Mouse (Mus musculus) kidney, adult 18-20 months (tissue): ENCODE measurements around the gene Slc35a2.
"Not testable (repeated sequence)": the region's sequence is repeated elsewhere in the genome, so short reads cannot be mapped to it uniquely, and the experiment has no call there.

Experiments
- DNase-seq: peaks from one replicate; pipeline ENCODE4 v3.0.0; 2021

Gene Slc35a2

DNA sequence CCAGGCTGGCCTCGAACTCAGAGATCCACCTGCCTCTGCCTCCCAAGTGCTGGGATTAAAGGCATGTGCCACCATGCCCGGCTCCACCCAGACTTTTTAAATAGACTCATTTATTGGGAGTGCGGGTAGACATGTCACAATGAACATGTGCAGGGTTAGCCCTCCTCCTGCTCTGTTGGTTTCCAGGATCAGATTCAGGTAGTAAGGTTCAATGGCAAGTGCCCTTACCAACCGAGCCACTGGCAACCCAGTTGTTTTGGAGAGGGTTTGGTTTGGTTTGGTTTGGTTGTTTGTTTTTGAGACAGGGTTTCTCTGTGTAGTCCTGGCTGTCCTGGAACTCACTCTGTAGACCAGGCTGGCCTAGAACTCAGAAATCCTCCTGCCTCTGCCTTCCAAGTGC lies 25.4 kb downstream of the Slc35a2 start, which contains the start of gene Gm10490:
TSS of gene Gm10490 (plus strand) at position 301 of the 400 bp plus-strand sequence.
- not testable (repeated sequence) for DNase-seq

DNA sequence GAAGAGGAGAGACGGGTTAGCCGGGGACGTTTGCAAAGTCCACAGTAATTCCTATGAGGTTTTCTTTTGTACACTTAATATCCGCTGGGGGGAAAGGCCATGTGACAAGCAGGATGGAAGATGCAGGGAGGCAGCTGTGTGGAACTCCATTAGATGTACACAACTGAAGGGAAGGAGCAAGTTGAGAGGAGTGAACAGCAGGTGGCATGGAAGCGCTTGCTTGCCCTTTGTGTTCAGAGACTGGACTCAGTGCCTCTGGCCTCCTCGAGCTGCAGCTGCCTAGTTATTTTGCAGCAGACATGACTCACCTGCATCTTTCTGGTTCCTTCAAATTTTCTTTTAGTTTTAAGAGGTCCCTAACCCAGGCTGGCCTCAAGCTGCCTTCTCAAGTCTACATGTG lies 26.6 kb downstream of the Slc35a2 start:
- DNase-seq, result peak; percentile 6

DNA sequence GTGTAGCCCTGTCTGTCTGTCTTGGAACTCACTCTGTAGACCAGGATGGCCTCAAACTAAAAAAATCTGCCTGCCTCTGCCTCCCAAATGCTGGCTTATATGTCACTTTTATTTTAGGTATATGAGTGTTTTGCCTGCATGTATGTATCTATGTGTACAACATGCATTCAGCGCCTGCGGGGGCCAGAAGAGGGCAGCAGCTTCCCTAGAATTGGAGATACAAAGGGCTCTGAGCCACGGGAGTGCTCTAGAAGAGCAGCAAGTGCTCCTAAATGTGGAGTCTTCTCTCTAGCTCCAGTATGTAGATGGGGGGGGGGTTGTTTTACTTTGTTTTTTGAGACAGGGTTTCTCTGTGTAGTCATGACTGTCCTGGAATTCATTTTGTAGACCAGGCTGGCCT lies 31.8 kb downstream of the Slc35a2 start:
- DNase-seq, result peak; percentile 57

- DNase-seq, result not testable (repeated sequence)
These were observed 34.1 kb downstream of the Slc35a2 start for GRCm38 (mm10) chrX:7917960-7918359.

DNA sequence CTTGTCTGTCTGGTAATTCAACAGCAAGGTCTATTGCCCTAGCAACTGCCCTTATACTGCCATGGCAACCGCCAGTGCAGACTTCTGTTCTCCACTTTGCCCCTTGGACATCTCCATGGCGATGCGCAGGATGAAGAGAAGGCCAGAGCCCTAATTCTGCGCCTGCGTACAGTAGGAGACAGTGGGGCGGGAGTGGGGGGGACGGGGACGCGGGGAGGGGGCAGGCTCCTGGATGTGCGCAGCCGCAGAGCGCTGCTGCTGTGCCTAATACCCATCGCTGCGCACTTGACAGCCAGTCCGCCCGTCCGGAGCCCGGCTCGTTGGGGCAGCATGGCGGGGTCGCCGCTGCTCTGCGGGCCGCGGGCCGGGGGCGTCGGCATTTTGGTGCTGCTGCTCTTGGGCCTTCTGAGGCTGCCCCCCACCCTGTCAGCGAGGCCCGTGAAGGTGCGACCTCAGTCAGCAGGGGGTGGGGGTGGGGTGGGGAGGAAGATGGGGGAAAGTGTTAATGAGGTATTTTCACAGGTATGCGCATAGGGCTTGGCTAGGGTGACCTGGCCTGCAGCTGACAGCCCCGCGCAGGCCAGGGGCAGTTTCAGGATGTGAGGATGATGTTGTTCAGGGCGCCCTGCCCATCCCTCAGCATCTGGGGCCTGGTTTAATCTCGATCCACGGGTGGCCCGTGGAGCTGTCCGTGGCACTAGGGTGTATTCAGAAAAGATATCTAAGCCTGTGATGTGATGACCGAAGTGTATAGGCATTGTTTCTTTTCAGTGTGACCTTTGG lies 36.0 kb downstream of the Slc35a2 start, which contains the start of gene Pcsk1n:
TSS of gene Pcsk1n (plus strand) at position 222 of the 783 bp plus-strand sequence.
- no peak for DNase-seq

- no peak for DNase-seq
These were observed 38.2 kb downstream of the Slc35a2 start for GRCm38 (mm10) chrX:7922032-7922431.

DNA sequence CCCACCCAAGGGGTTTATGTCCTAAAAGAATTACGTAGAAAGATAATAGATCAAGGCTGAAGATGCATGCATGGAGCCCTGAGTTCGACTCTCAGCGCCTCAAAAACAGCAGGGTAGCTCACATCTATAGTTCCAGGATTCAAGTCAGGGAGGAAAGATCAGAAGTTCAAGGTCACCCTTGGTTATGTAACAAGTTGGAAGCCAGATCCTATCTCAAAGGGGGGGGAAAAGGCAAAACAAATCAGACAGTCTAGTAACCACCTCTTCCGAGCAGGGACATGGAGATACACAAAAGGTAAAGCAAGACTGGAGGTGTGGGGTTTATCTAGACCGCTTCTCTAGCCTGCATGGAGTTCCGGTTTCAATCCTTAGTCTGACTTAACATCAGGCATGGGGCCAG lies 42.4 kb downstream of the Slc35a2 start:
- no peak for DNase-seq

DNA sequence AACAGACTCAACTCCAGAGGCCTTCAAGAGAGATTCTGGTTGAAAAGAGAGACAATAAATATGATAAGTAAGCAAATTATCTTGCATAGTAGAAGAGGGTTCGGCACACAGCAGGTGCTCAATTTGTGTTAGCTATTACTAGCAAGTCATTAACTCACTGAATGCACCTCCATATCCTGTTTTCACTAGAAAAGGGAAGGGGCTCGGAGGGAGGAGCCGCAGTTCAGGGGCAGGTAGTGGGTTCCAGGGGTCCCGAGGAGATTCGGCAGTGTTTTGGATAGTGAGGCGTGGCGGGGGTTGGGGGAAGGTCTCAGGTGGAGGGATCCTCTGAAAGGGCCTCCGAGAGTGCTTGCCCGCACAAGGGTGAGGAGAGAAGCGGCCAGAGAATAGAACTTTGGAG lies 43.3 kb downstream of the Slc35a2 start:
- no peak for DNase-seq

DNA sequence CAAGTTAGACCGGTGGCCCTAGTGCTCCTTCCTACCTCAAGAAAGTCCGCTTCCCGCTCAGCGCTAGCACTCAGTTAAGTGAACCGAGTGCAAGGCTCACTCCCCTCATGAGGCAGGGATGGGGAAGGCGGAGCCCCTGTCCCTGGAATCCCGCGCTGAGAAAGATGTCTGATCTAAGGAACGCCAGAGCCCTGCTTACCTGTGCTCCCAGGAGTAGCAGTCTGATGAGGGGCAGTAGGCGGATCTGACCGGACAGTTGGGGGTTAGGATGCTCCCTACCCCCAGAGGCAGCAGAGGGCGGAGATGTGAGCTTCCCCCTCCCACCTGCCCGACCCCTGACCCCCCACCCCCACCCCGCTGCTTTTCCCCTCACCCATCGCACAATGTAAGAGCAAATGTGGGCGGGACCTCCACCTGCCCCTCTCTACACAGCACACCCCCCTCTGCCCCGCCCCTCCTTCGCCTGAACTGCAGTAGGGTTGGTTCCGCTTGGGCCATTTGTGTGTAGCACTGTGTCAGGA lies 44.5 kb downstream of the Slc35a2 start, which contains the start of gene Eras:
TSS of gene Eras (minus strand) at position 338 of the 521 bp plus-strand sequence.
- DNase-seq, result no peak

GRCm38 (mm10) chrX:7936874-7937273 lies 53.0 kb downstream of the Slc35a2 start:
- DNase-seq, result no peak

DNA sequence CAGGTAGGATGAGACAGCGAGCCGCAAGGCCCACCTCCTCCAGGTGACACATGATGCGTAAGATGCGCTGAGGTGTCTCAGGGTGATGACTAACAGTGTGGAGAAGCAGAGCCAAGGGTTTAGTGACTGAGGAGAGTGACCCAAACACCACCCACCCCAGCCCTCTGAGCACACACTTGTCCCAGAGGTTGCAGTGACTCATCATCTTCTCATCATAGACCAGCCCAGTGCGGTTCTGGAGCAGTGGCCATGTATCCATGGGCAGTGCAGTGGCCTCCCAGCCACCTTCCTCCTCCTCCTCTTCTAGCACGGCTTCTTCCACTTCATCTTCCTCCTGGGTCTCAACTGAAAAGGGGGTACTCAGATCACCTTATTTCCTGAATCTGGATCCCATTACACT lies 53.8 kb downstream of the Slc35a2 start:
- DNase-seq, result no peak
